Mouse (Mus musculus): ENCODE data around the gene Itga4.

GRCm38 (mm10) chr2:79312499-79312898 is 57.3 kb downstream of the Itga4 start:
- TF ChIP-seq POLR2A (IDR thresholded peaks at IDR 0.05; ENCODE audit: low read depth, low read length): no peak
- no peak for TF ChIP-seq CTCF (conservative IDR thresholded peaks at IDR 0.05; ENCODE audit: insufficient read depth, insufficient read length, low read depth, low read length)

All from kidney, adult 2 months (tissue).